In genomic region chr19:56277140-56277804, GRCm38 (mm10) we compare ENCODE assay signal across 19 mouse cellular contexts. TPM values are rescaled to one million over a fixed set of nuclear protein-coding genes. Genes with fewer than 3 reads are reported as not detected.
A peak's percentile ranks its signal among the peaks of the same experiment; 100 is the strongest.
DNase-seq lines count a peak whose midpoint lies in the region; ATAC-seq and TF ChIP-seq lines count a peak whose summit lies in the region.
"Had no signal": no experiment of that assay in that cellular context is flagged by ENCODE, and none has a peak within 500 bp of the region (broad histone marks: within the 10 kb centered on the region; RNA-seq: fewer than 3 reads in every experiment).

No protein-coding gene starts in this region.

- no peaks in the 10 kb centered on the region for H3K36me3 ChIP-seq in liver, embryonic 12.5 days
- no peaks in the 10 kb centered on the region for H3K36me3 ChIP-seq in liver, embryonic 11.5 days (ENCODE audit: control insufficient read depth, insufficient read depth, low read length)
- H3K36me3 ChIP-seq: limb, embryonic 13.5 days; neural tube, embryonic 15.5 days had no signal

- DNase-seq in gastrocnemius, adult 2 months: no peak
- no peak for DNase-seq in gastrocnemius, postnatal 14 days
- no peak for DNase-seq in liver, embryonic 11.5 days (ENCODE audit: low spot score)
- peak; percentile 16 for DNase-seq in A20 (ENCODE audit: low read depth, low spot score)
- peak; percentile 47 for DNase-seq in embryo, embryonic 11 days
- DNase-seq in left cerebral cortex, postnatal 25 days (ENCODE audit: low spot score in 2 of 2): no peak
- DNase-seq in right cerebral cortex, postnatal 25 days: no peak
- DNase-seq: adrenal gland, postnatal 10 days; cerebellum, adult 8-10 months; kidney, postnatal 25 days; right cerebral cortex, postnatal 4 days; thymus, adult 2 months had no signal

- peak; percentile 23; the same call in 1 of the 2 replicates for ATAC-seq in liver, embryonic 12.5 days
- ATAC-seq in liver, embryonic 11.5 days (replicated peaks; ENCODE audit: low FRiP score): no peak
- ATAC-seq: midbrain, embryonic 16.5 days had no signal

- no peak overlapping the region for H3K4me2 ChIP-seq in liver, embryonic 12.5 days
- H3K4me2 ChIP-seq in liver, embryonic 11.5 days: no peak overlapping the region
- H3K4me2 ChIP-seq: heart, embryonic 11.5 days; limb, embryonic 13.5 days; neural tube, embryonic 15.5 days had no signal

- peak; percentile 28; the same call in 1 of the 2 replicates for TF ChIP-seq CTCF in gastrocnemius, adult 2 months (IDR thresholded peaks at IDR 0.05)

- H3K4me3 ChIP-seq in gastrocnemius, adult 2 months: no peak overlapping the region
- no peak overlapping the region for H3K4me3 ChIP-seq in liver, embryonic 12.5 days
- no peak overlapping the region for H3K4me3 ChIP-seq in liver, embryonic 11.5 days (ENCODE audit: low read depth, low read length)
- H3K4me3 ChIP-seq: erythroblast, embryonic 14.5 days; limb, embryonic 13.5 days; neural tube, embryonic 15.5 days had no signal

- no peak overlapping the region for H3K27ac ChIP-seq in gastrocnemius, adult 2 months
- no peak overlapping the region for H3K27ac ChIP-seq in liver, embryonic 12.5 days
- H3K27ac ChIP-seq in liver, embryonic 11.5 days (ENCODE audit: low read depth, low read length): no peak overlapping the region
- H3K27ac ChIP-seq: limb, embryonic 13.5 days; neural tube, embryonic 15.5 days had no signal

- H3K4me1 ChIP-seq in liver, embryonic 12.5 days: peaks cover 5% of the 10 kb centered on the region; the same call in 1 of the 2 replicates
- no peaks in the 10 kb centered on the region for H3K4me1 ChIP-seq in liver, embryonic 11.5 days (replicated peaks; ENCODE audit: control insufficient read depth, insufficient read depth, low read length)
- H3K4me1 ChIP-seq: limb, embryonic 13.5 days; neural tube, embryonic 15.5 days had no signal

- WGBS in liver, embryonic 12.5 days (ENCODE audit: insufficient replicate concordance): 41% methylated on average over 3 of the region's 3 CpGs
- 54% methylated on average over 3 of the region's 3 CpGs for WGBS in liver, embryonic 11.5 days

- intact Hi-C loops in gastrocnemius, adult 2 months (cut with DNase I): no loop called here
- intact Hi-C loops in gastrocnemius, postnatal 14 days (cut with DNase I; ENCODE audit: low total_unique reads): no loop called here
- intact Hi-C loops in left cerebral cortex, postnatal 25 days (cut with DNase I): no loop called here

- no peak overlapping the region for H3K9ac ChIP-seq in liver, embryonic 12.5 days
- H3K9ac ChIP-seq in liver, embryonic 11.5 days (ENCODE audit: low read depth, low read length): no peak overlapping the region
- H3K9ac ChIP-seq: limb, embryonic 13.5 days; neural tube, embryonic 15.5 days had no signal

- no peaks in the 10 kb centered on the region for H3K9me3 ChIP-seq in liver, embryonic 12.5 days (replicated peaks)
- H3K9me3 ChIP-seq in liver, embryonic 11.5 days (ENCODE audit: control insufficient read depth, low read length): no peaks in the 10 kb centered on the region
- H3K9me3 ChIP-seq: limb, embryonic 13.5 days; neural tube, embryonic 15.5 days had no signal

- H3K27me3 ChIP-seq in liver, embryonic 12.5 days (replicated peaks): no peaks in the 10 kb centered on the region
- no peaks in the 10 kb centered on the region for H3K27me3 ChIP-seq in liver, embryonic 11.5 days (replicated peaks; ENCODE audit: control insufficient read depth, insufficient read depth, low read length)
- H3K27me3 ChIP-seq: neural tube, embryonic 15.5 days had no signal

RNA-seq across cellular contexts. Expression of gene Habp2, which starts 9.7 kb away (rescaled TPM):
- total RNA-seq in gastrocnemius, adult 2 months (2021): not detected
- not detected for total RNA-seq in gastrocnemius, postnatal 14 days (2021)
- 40.8 and 42.9 TPM in 2 replicates for polyA plus RNA-seq in liver, embryonic 12.5 days (2016; fragmentation: Nextera tagmentation; extraction: Ambion mirVana)
- 56.3 and 65.6 TPM in 2 replicates for polyA plus RNA-seq in liver, embryonic 11.5 days (2014; fragmentation: Nextera tagmentation; extraction: Ambion mirVana)
- total RNA-seq in left cerebral cortex, postnatal 25 days (2021): not detected
- polyA plus RNA-seq: hindbrain, embryonic 11.5 days had no signal

Comparison
In these comparisons a context has a peak if more than half of its experiments do, and no peak if none do; other contexts are left out.
1. DNase-seq: peak in A20 (single experiment) and embryo, embryonic 11 days (single experiment); none in gastrocnemius, adult 2 months (single experiment), gastrocnemius, postnatal 14 days (single experiment), liver, embryonic 11.5 days (single experiment), left cerebral cortex, postnatal 25 days (0 of 2) and right cerebral cortex, postnatal 25 days (single experiment).